Mouse (Mus musculus) kidney, postnatal 14 days (tissue): ENCODE data around the gene Ghrh.

Experiments
- DNase-seq: peaks from one replicate; pipeline ENCODE4 v3.0.0; 2022; ENCODE audit warnings: mixed read lengths

Ghrh gene

DNA sequence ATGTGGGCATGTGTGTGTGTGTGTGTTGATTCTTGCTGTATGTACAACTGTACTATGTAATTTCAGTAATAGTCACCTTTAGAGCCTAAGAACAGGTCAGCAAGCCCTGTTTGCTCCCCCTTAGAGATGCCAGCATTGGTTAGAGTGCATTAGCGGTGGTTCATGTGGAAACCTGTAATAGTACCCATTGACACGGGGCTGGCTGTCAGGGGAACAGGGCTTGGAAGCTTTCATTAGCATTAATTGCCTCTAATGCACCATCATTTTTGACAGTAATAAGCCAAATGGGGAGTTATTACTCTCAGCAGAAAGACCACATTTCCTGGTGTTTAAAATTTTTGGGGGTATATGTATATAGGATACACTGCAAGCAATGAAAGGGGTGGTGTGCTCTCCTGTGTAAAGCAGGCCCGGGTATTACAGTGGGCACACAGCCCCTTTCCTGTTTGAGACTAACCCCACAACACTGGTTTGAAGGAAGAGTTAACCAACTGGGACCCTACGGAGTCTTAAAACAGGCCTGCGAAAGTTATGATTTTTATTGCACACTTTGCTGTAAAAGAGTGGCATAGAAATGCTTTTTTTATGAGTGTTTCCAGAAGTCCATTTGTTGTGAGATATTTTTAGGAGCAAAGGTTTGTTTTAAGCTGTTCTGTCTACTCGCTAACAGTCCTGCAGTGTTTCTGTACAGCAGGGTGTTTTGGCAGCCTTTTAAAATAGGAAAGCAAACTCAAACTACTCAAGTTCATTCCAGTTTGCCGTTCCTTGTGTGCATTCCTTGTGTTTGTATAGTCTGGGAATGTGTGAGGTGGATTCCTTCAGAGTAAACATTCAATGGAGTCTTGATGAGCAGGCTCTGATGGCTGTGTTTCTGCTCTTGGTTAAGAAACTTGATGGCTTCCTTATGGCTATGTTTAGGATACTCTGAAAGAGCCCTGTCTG, 40.9 kb downstream of the Ghrh start:
- DNase-seq = no peak

GRCm38 (mm10) chr2:157303096-157303495, 44.2 kb downstream of the Ghrh start:
- no peak for DNase-seq

DNA sequence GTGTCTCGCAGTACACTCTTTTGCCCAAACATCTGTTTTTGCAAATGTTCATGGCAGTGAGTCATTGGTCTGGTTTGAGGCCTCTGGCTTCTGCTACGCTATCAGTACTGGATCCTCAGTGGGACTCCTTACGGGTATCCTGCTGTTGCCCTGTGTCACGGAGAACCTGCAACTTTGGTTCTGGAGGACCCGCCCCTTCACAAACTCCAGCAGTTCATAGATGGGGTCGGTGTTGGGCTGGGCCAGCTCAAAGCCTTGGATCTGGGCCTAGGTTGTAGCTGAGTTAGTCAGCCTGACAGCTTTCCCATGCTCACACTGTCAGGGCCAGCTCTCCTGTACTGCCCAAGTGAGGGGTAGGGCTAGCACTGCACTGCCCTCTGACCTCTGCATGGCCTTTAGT, 47.3 kb downstream of the Ghrh start:
- no peak for DNase-seq

GRCm38 (mm10) chr2:157296105-157296689, 51.1 kb downstream of the Ghrh start:
- no peak for DNase-seq

GRCm38 (mm10) chr2:157292093-157292492, 55.2 kb downstream of the Ghrh start:
- peak; percentile 81 for DNase-seq

DNA sequence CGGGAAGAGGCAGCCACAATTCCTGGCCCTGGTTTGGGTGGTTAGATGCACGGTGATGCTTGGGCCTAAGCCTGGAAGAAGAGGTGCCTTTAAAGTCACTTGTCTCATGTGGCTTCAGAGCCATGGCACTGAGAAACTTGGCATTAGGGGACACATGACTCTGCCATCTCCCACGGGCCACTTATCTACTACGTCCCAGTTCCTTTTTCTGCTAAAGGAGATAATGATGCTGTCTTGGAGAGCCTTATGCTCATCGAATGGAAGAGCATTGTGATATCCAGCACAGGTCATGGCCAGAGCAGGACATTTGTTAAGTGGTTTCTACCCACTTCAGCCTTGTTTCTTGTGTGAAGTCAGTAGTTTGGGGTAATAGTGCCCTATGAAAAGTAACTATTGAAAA, 58.3 kb downstream of the Ghrh start:
- DNase-seq = no peak

DNA sequence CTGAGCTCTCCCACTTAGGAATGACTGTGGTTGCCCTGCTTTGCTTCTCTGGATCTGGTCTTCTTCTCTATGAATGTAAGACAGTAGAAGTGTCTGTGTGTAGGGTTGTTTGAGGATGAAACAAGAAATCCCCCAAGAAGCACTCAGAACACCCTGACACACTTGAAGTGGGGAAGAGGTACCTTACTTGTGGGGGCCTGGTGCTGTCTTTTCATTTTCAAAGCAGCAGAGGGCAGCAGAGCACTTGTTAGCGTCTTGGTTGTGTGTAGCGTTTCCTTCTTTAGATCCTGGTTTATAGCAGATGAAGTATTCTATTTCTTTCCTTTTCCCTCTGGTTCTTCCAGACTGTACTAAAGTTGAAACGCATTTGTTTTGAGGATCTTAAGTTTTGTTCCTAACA, 59.8 kb downstream of the Ghrh start:
- peak; percentile 62 for DNase-seq

DNA sequence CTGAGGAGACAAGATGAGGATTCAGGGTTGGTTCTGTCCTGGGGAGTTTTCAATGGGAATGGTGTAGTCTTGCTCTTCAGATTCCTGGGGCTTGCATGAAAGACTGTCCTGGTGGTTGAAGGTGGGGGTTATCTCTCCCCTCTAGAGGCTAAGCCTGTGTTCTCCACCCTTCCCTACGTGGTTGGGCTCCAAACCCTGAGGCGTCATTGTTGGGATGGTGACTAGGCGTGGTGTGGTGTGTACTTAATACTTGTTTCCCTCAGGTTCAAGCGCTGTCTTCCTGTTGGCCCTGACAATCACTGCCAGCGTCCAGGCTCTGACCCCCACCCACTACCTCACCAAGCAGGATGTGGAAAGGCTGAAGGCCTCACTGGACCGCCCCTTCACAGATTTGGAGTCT, 64.0 kb downstream of the Ghrh start:
- no peak for DNase-seq
